Mouse (Mus musculus) kidney, postnatal 25 days (tissue): Measurements from ENCODE around the gene Fxyd6.

Experiments used
- DNase-seq, 2 experiments: peaks; one replicate each; pipeline ENCODE4 v3.0.0; 2021; ENCODE audit warnings: mixed read lengths in 2 of 2

Gene Fxyd6

GRCm38 (mm10) chr9:45376883-45377282, 6.9 kb downstream of the Fxyd6 start:
- no peak for DNase-seq

GRCm38 (mm10) chr9:45380411-45381251, 10.6 kb downstream of the Fxyd6 start:
- no peak for DNase-seq

GRCm38 (mm10) chr9:45382336-45382735, 12.4 kb downstream of the Fxyd6 start:
- DNase-seq = no peak

- no peak for DNase-seq
These were observed 12.8 kb downstream of the Fxyd6 start for GRCm38 (mm10) chr9:45382834-45383233.

GRCm38 (mm10) chr9:45383883-45384282, 13.9 kb downstream of the Fxyd6 start:
- DNase-seq = no peak

GRCm38 (mm10) chr9:45386698-45387097, 16.7 kb downstream of the Fxyd6 start:
- DNase-seq = no peak

- peak; percentile 87 to 94 for DNase-seq
These were observed 18.5 kb downstream of the Fxyd6 start for GRCm38 (mm10) chr9:45388385-45388994.

- peak in 1 of 2 experiments; percentile 34 for DNase-seq
These were observed 19.6 kb downstream of the Fxyd6 start for GRCm38 (mm10) chr9:45389596-45389995.

- no peak for DNase-seq
These were observed 21.3 kb downstream of the Fxyd6 start for GRCm38 (mm10) chr9:45391299-45391698.

GRCm38 (mm10) chr9:45395218-45395617, 25.2 kb downstream of the Fxyd6 start:
- DNase-seq = no peak

GRCm38 (mm10) chr9:45395796-45396195, 25.8 kb downstream of the Fxyd6 start:
- DNase-seq = peak in 1 of 2 experiments; percentile 80

- DNase-seq = peak; percentile 68 to 88
These were observed 28.4 kb downstream of the Fxyd6 start for GRCm38 (mm10) chr9:45398336-45398735.

- peak; percentile 48 to 84 for DNase-seq
These were observed 29.4 kb downstream of the Fxyd6 start, which contains the start of gene Fxyd2 for GRCm38 (mm10) chr9:45399434-45399833. TSS of gene Fxyd2 (plus strand) at chr9:45399669.

- DNase-seq = peak; percentile 55 to 85
These were observed 31.9 kb downstream of the Fxyd6 start for GRCm38 (mm10) chr9:45401851-45402250.

GRCm38 (mm10) chr9:45402957-45403356, 33.0 kb downstream of the Fxyd6 start:
- peak; percentile 64 to 90 for DNase-seq

GRCm38 (mm10) chr9:45405694-45406093, 35.7 kb downstream of the Fxyd6 start:
- DNase-seq = peak; percentile 74 to 94

- peak; percentile 64 to 84 for DNase-seq
These were observed 36.8 kb downstream of the Fxyd6 start for GRCm38 (mm10) chr9:45406808-45407207.

- DNase-seq = peak; percentile 91
These were observed 38.0 kb downstream of the Fxyd6 start for GRCm38 (mm10) chr9:45407706-45408675.

GRCm38 (mm10) chr9:45410193-45410592, 40.2 kb downstream of the Fxyd6 start:
- DNase-seq = peak; percentile 51 to 56

- no peak for DNase-seq
These were observed 40.6 kb downstream of the Fxyd6 start for GRCm38 (mm10) chr9:45410614-45411013.

GRCm38 (mm10) chr9:45411111-45411510, 41.1 kb downstream of the Fxyd6 start:
- peak in 1 of 2 experiments; percentile 69 for DNase-seq

- peak in 1 of 2 experiments; percentile 34 for DNase-seq
These were observed 41.8 kb downstream of the Fxyd6 start for GRCm38 (mm10) chr9:45411803-45412202.

- DNase-seq = peak; percentile 92 to 96
These were observed 42.3 kb downstream of the Fxyd6 start for GRCm38 (mm10) chr9:45412287-45412686.
